Mouse (Mus musculus): ENCODE data around the gene Hes7.

Hes7 gene

GRCm38 (mm10) chr11:69101604-69102402 lies 18.4 kb upstream of the Hes7 start:
- no peak for DNase-seq (ENCODE audit: low spot score in 2 of 2)

DNA sequence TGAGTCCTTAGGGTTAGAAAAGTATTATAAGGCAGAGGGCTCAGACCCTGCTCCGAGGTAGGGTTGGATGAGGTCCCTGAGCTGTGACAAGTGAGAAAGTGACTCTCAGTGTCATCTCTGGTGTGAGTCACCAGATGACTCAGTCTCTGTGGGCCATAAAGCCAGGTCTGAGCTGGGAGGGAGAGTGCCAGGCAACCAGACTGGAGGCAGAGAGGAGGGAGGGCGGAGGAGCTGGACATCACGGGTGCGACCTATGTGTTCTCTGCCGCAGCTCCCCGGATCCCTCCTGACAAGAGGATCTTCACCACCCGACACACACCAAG lies 17.8 kb upstream of the Hes7 start:
- DNase-seq (ENCODE audit: low spot score in 2 of 2): no peak

DNA sequence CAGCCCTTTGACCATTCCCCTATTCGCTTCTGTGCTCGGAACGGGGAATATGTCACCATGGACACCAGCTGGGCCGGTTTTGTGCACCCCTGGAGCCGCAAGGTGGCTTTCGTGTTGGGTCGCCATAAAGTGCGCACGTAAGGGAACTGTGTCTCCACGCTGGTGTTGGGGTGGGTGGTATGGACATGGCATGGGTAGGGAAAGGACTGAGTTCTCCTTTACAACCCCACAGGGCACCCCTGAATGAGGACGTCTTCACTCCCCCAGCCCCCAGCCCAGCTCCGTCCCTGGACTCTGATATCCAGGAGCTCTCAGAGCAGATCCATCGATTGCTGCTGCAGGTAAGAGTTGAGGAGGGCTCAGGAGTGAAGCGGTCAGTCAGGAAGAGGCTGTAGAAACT lies 17.1 kb upstream of the Hes7 start:
- no peak for DNase-seq (ENCODE audit: low spot score in 2 of 2)

DNA sequence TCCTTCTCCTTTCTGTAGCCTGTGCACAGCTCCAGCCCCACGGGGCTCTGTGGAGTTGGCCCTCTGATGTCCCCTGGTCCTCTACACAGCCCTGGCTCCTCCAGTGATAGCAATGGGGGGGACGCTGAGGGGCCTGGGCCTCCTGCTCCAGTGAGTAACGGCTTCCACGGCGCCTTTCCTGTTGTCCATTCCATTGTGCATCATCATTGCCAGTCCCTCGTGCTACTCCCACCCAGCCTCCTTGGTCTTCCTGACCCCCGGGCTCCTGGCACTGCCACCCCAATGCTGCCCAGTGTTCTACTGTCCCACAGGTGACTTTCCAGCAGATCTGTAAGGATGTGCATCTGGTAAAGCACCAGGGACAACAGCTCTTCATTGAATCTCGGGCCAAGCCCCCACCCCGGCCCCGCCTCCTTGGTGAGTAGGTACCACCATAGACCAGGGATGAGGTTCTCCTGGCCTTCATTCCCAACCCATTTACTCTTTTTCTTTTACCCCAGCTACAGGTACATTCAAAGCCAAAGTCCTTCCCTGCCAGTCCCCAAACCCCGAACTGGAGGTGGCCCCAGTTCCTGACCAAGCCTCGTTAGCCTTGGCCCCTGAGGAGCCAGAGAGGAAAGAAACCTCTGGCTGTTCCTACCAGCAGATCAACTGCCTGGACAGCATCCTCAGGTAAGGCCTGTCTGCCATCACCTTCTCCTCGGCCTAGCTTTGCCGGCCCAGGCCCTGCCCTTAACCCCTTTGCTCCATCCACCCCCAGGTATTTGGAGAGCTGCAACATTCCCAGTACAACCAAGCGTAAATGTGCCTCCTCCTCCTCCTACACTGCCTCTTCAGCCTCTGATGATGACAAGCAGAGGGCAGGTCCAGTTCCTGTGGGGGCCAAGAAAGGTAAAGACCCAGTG lies 16.4 kb upstream of the Hes7 start:
- DNase-seq (ENCODE audit: low spot score in 2 of 2): no peak

- DNase-seq (ENCODE audit: low spot score in 2 of 2): no peak
Measured at GRCm38 (mm10) chr11:69104487-69104886, 15.7 kb upstream of the Hes7 start.

DNA sequence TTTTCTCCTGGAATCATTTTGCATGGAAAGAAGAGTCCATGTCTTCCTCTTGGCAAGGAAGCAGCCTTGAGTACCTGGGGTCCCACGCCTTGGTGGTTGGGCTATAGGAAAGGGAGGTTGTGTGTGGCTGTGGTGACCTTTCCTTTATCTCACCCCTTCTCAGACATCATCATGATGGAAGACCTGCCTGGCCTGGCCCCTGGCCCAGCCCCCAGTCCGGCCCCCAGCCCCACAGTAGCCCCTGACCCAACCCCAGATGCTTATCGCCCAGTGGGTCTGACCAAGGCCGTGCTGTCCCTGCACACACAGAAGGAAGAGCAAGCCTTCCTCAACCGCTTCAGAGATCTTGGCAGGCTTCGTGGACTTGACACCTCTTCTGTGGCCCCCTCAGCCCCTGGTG lies 15.0 kb upstream of the Hes7 start:
- no peak for DNase-seq (ENCODE audit: low spot score in 2 of 2)

- no peak for DNase-seq (ENCODE audit: low spot score in 2 of 2)
Measured at GRCm38 (mm10) chr11:69105796-69106195, 14.4 kb upstream of the Hes7 start.

GRCm38 (mm10) chr11:69106299-69106698 lies 13.9 kb upstream of the Hes7 start:
- DNase-seq (ENCODE audit: low spot score in 2 of 2): no peak

DNA sequence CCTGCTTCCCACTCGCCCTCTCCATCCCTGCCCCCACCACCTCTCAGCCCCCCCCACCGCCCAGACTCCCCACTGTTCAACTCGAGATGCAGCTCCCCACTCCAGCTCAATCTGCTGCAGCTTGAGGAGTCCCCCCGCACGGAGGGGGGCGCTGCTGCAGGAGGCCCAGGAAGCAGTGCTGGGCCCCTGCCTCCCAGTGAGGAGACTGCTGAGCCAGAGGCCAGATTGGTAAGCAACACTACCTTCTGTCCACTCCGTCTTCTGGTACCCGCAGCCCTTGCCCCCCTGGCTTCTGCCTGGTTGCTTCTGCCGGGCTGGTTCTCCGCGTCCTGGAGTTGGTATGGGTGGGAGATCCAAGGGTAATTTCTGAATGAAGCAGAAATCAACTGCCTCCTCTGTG lies 13.4 kb upstream of the Hes7 start:
- no peak for DNase-seq (ENCODE audit: low spot score in 2 of 2)

GRCm38 (mm10) chr11:69107676-69108075 lies 12.5 kb upstream of the Hes7 start:
- no peak for DNase-seq (ENCODE audit: low spot score in 2 of 2)

GRCm38 (mm10) chr11:69108223-69108622 lies 12.0 kb upstream of the Hes7 start:
- no peak for DNase-seq (ENCODE audit: low spot score in 2 of 2)

DNA sequence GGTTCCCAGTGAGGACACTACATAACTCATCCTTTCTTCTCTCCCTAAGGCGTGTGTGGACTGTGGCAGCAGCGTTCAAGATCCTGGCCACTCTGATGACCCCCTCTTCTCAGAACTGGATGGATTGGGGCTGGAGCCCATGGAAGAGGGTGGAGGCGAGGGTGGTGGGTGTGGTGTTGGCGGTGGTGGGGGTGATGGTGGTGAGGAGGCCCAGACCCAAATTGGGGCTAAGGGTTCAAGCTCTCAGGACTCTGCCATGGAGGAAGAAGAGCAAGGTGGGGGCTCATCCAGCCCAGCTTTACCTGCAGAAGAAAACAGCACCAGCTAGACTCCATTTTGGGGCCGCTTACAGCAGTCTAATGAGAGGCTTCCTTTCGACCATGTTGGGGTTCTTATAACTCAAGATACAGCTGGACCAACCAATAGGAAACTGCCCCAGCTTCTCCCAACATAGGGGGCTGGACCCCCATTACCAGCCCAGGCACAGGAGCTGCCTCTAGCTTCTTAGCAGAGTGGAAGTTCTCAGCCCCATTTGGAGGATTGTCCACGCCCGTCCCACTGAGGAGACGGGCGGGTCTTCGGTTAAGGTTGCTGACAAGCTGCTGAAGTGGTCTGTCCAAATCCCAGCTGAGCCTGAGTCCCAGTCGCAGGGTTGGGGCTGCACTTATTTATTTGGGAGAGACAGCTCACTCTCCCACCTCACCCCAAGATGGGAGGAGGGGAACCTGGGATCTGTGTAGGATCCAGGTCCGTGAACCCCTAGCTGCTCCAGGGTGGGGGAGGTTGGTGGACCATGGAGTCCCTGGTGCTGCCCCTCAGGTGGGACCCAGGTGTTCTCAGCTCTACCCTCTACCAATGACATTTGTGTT lies 10.9 kb upstream of the Hes7 start:
- DNase-seq (ENCODE audit: low spot score in 2 of 2): no peak

DNA sequence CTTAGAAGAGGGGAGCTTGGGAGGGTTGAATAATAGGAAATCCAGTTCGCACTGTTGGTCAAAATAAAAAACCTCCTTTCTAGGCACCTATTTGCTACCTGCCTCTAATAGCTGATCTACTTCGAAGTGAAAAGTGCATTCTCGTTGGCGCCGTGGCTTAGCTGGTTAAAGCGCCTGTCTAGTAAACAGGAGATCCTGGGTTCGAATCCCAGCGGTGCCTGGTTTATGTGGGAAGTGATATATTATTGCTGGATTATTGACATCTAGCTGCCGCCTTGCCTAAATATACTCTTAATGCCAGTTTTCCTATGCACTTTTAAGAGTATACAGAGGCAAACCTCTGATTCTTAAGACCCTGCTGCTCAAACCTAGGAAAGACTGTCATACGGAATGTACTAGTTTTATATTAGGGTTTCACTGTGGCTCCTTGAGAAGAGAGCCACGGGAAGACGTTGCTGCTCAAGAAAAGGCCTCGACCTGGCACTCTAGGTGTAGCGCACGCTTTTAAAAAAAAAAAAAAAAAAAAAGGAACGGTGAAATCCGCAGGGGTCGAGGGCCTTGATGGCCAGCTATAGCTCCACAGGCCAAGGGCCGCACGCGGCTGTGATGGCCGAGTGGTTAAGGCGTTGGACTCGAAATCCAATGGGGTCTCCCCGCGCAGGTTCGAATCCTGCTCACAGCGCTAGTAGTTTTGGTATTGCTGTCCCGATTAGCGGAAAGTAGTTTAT lies 9.7 kb upstream of the Hes7 start:
- DNase-seq (ENCODE audit: low spot score in 2 of 2): peak; percentile 99

- no peak for DNase-seq (ENCODE audit: low spot score in 2 of 2)
Measured at GRCm38 (mm10) chr11:69111051-69111810, 9.0 kb upstream of the Hes7 start.

DNA sequence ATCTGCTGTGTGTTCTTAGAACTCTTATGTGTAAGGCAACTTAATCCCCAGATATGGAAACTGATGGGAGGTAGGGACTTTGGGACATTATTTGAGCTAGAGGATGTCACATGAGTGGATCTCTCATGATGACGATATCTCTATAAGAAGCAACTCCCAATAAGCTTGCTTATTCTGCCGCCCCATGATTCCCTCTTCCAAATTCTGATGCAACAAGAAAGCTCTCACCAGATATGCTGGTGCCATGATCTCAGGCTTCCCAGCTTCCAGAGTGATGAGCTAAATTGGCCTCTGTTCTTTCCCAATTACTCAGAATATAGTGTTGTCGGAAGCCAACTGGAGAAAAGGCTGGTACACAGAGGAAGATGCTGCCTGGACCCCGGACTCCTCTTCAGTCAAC lies 8.3 kb upstream of the Hes7 start:
- DNase-seq (ENCODE audit: low spot score in 2 of 2): no peak

GRCm38 (mm10) chr11:69114018-69114417 lies 6.2 kb upstream of the Hes7 start:
- no peak for DNase-seq (ENCODE audit: low spot score in 2 of 2)

- no peak for DNase-seq (ENCODE audit: low spot score in 2 of 2)
Measured at GRCm38 (mm10) chr11:69114621-69115020, 5.6 kb upstream of the Hes7 start.

GRCm38 (mm10) chr11:69116843-69117242 lies 3.4 kb upstream of the Hes7 start:
- DNase-seq (ENCODE audit: low spot score in 2 of 2): no peak

DNA sequence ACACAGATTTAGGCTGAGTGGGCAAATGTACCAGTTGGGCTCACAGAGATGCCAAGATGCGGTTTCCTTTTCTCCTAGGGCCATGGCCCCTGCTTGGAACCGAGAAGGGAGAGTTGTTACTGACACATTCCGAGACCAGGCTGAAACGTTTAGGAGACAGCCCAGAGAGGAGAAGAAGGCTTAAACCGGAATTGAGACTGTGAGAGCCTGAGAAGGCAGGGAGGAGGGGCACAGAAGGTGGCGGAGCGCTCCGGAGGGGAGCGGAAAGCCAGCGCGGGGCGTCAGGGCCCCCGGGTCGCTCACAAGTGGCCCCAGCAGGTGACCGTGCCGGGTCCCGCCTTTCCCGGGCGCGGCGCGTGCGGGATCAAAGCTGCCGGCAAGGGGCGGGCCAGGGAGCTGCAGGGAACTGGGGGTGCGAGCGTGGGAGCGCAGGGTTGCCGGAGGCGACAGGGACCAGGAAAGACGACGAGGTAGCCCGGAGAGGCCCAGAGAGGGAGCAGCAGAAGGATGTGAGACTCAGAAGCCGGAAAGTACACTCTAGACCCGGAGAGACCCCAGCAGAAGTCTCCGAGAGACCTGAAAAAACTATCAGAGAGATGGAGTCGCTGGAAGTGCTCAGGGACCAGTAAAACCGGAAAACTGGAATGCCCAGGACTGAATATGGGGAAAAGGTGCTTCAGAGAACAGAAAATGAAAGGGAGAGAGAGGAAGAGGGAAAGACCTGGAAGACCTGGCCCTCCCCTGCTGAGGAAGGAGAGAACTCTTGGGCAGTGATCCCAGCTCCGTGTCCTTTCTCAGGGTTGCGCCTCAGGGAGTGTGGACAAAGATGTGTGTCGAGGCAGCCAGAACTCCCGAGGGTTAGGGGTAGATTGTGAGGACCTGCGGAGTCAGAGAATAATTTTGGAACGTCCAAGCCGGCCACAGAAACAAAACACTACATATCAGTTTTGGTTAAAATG lies 2.2 kb upstream of the Hes7 start:
- DNase-seq (ENCODE audit: low spot score in 2 of 2): peak in 1 of 2 experiments; percentile 46
